Mouse (Mus musculus): ENCODE data around the gene Atl1. TPM values are rescaled to one million over a fixed set of nuclear protein-coding genes. Genes with fewer than 3 reads are reported as not detected.
A peak's percentile ranks its signal among the peaks of the same experiment; 100 is the strongest.

The Atl1 gene
- 1 to 10 TPM; 1.7 to 2.4 TPM for total RNA-seq (2021)
- long read RNA-seq, experiment 1, partial matches to known transcripts = 0 of 1 reads
- long read RNA-seq, experiment 1, other reads (novel, unspliced or antisense) = 1 of 1 reads
- long read RNA-seq, experiment 2, partial matches to known transcripts = 0 of 1 reads
- long read RNA-seq, experiment 2, other reads (novel, unspliced or antisense) = 1 of 1 reads

GRCm38 (mm10) chr12:69892371-69893251, at the start of gene Atl1, which contains the start of gene Map4k5:
Gene Atl1 (plus strand): TSS chr12:69892614.
Gene Map4k5 (minus strand): TSS chr12:69893200.
- peak; percentile 88 for DNase-seq

GRCm38 (mm10) chr12:69843531-69844445, 48.6 kb upstream of the Atl1 start:
- no peak for DNase-seq

GRCm38 (mm10) chr12:69845722-69846121, 46.7 kb upstream of the Atl1 start:
- no peak for DNase-seq

- DNase-seq = no peak
Observed at GRCm38 (mm10) chr12:69846499-69846898, 45.9 kb upstream of the Atl1 start.

- DNase-seq = no peak
Observed at GRCm38 (mm10) chr12:69848083-69848878, 44.1 kb upstream of the Atl1 start.

- DNase-seq = no peak
Observed at GRCm38 (mm10) chr12:69852288-69852687, 40.1 kb upstream of the Atl1 start.

- DNase-seq = no peak
Observed at GRCm38 (mm10) chr12:69853387-69853786, 39.0 kb upstream of the Atl1 start.

GRCm38 (mm10) chr12:69853942-69854341, 38.5 kb upstream of the Atl1 start:
- no peak for DNase-seq

GRCm38 (mm10) chr12:69855641-69856300, 36.6 kb upstream of the Atl1 start:
- no peak for DNase-seq

GRCm38 (mm10) chr12:69856398-69856797, 36.0 kb upstream of the Atl1 start:
- DNase-seq = no peak

- DNase-seq = no peak
Observed at GRCm38 (mm10) chr12:69857597-69857996, 34.8 kb upstream of the Atl1 start.

GRCm38 (mm10) chr12:69858847-69859246, 33.6 kb upstream of the Atl1 start:
- no peak for DNase-seq

- DNase-seq = no peak
Observed at GRCm38 (mm10) chr12:69863505-69863904, 28.9 kb upstream of the Atl1 start.

GRCm38 (mm10) chr12:69864164-69864692, 28.2 kb upstream of the Atl1 start:
- DNase-seq = no peak

- no peak for DNase-seq
Observed at GRCm38 (mm10) chr12:69867338-69867737, 25.1 kb upstream of the Atl1 start.

- no peak for DNase-seq
Observed at GRCm38 (mm10) chr12:69871632-69872031, 20.8 kb upstream of the Atl1 start.

- DNase-seq = no peak
Observed at GRCm38 (mm10) chr12:69877842-69878363, 14.5 kb upstream of the Atl1 start.

GRCm38 (mm10) chr12:69879172-69879665, 13.2 kb upstream of the Atl1 start:
- DNase-seq = no peak

- no peak for DNase-seq
Observed at GRCm38 (mm10) chr12:69879739-69880138, 12.7 kb upstream of the Atl1 start.

- no peak for DNase-seq
Observed at GRCm38 (mm10) chr12:69881198-69881905, 11.1 kb upstream of the Atl1 start.
